Mouse (Mus musculus): Measurements from ENCODE around the gene Lum. TPM values are rescaled to one million over a fixed set of nuclear protein-coding genes. Genes with fewer than 3 reads are reported as not detected.
A peak's percentile ranks its signal among the peaks of the same experiment; 100 is the strongest.

Lum gene
- polyA plus RNA-seq (2015; fragmentation: Nextera tagmentation; extraction: Ambion mirVana): 233 and 290 TPM in 2 replicates

DNA sequence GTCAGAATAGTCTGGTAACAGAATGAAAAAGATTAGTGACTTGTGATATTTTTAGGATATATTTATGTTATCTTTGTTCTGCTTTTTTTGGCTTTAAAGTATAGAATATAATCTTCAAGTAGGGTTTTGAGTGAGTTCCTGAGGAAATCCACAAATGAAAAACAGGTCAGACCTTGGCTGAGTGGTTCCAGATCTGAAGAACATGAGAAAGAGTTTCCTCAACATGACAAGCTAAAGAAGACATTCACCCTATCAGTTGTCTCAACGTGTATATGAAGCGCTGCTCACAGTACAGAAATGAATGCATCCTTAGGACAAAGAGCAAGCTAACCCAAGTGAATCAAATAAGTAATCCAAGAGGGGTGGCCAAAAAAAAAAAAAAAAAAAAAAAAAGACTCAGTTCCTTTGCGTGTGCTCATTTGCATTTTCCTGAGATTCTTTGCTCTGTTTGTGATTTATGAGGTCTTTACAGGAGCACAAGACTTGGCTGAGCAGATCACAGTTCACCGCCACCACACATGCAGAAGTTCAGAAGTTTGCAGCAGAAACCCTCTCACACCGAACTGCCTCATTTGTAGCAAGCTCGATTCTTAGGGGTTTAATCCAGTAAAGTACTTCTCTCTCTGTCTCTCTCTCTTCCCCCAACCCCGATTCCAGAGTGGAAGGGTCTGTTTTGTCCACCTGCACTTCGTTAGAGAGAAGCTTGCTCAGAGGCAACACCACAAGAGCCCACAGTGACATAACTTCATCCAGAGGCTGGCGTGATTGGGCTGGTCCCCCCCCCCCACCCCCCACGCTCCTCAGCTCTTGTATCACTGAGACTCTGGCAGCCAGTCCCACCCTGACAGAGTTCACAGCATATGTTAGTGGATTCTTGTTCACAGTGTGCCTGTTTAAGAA lies at the start of gene Lum:
Lum (plus strand) TSS at position 172 of the 900 bp plus-strand sequence.
- H3K4me3 ChIP-seq (replicated peaks): peak within 1 kb of the TSS; percentile 16
- H3K4me1 ChIP-seq (replicated peaks): no peaks in the 10 kb centered on the region
- peak; percentile 41 for ATAC-seq
- no peaks in the 10 kb centered on the region; the same call in 1 of the 2 replicates for H3K36me3 ChIP-seq
- no peaks in the 10 kb centered on the region for H3K27me3 ChIP-seq (replicated peaks)
- peak within 1 kb of the TSS; percentile 17; the same call in 1 of the 2 replicates for H3K9ac ChIP-seq
- WGBS: 39% methylated on average over 10 of the region's 10 CpGs
- no peaks in the 10 kb centered on the region for H3K9me3 ChIP-seq
- H3K4me2 ChIP-seq (replicated peaks): peak within 1 kb of the TSS; percentile 46
- peak within 1 kb of the TSS; percentile 82 for H3K27ac ChIP-seq

DNA sequence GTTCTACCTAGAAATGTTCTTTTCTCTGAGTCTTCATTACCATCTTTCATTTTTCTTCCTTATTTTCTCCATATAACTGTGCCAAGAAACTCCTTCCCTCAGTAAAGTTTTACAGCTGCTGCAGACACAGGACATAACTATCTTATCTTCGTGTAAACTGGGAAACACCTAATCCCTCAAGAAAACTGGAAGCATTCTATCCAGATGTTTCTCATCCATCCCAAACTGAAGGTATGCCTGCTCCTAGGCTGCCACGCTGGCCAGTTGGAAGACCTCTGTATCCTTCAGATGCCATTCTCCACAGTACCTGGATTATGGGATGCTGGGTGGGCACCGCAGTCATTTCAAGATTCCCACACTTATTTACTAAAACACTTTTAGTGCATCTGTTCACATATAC lies 41.6 kb upstream of the Lum start:
- Histone ChIP-seq H3K9me3 (no peaks in the 10 kb centered on the region), H3K4me2 (replicated peaks) (no peak overlapping the region), H3K9ac (no peak overlapping the region), H3K4me1 (replicated peaks) (no peaks in the 10 kb centered on the region), H3K4me3 (replicated peaks) (no peak overlapping the region), H3K27ac (no peak overlapping the region), H3K27me3 (replicated peaks) (no peaks in the 10 kb centered on the region), H3K36me3 (no peaks in the 10 kb centered on the region)
- WGBS: 54% methylated on average over 3 of the region's 3 CpGs
- ATAC-seq: no peak

GRCm38 (mm10) chr10:97535697-97536096 lies 29.2 kb upstream of the Lum start:
- Histone ChIP-seq H3K9me3 (no peaks in the 10 kb centered on the region), H3K27me3 (replicated peaks) (no peaks in the 10 kb centered on the region), H3K4me2 (replicated peaks) (no peak overlapping the region), H3K4me3 (replicated peaks) (no peak overlapping the region), H3K36me3 (no peaks in the 10 kb centered on the region), H3K4me1 (replicated peaks) (0 out of 2 replicates have a peak, but pooled peaks cover 2% of the 10 kb centered on the region), H3K27ac (0 out of 2 replicates have a peak overlapping the region, but pooled peaks have one; percentile 13), H3K9ac (no peak overlapping the region)
- ATAC-seq: peak; percentile 36; the same call in 1 of the 2 replicates
- WGBS: 41% methylated on average over 4 of the region's 4 CpGs

- no peak overlapping the region for H3K4me2 ChIP-seq (replicated peaks)
- 42% methylated on average over 2 of the region's 2 CpGs for WGBS
- H3K27me3 ChIP-seq (replicated peaks): no peaks in the 10 kb centered on the region
- H3K4me1 ChIP-seq (replicated peaks): 0 out of 2 replicates have a peak, but pooled peaks cover 2% of the 10 kb centered on the region
- H3K4me3 ChIP-seq (replicated peaks): no peak overlapping the region
- ATAC-seq: no peak
- H3K9me3 ChIP-seq: no peaks in the 10 kb centered on the region
- H3K27ac ChIP-seq: no peak overlapping the region
- no peak overlapping the region for H3K9ac ChIP-seq
- no peaks in the 10 kb centered on the region for H3K36me3 ChIP-seq
Observed at GRCm38 (mm10) chr10:97536921-97537320, 28.0 kb upstream of the Lum start.

DNA sequence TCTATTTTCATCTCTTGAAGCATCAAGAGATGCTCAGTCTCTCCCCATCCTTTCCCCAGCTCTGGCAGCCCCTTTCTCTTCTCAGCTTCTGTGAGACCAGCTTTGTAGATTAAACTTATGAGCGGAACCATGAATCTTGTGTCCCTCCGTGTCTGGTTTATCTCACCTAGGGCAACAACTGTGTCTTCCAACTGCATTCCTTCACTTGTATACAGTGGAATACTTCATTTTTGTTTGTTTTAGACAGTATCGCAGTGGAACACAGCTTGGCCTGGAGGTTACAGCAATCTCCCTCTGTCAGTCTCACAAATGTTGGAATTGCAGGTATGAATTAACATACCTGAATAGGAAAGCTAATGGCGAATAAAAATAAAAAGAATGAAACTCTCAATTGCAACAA lies 26.7 kb upstream of the Lum start:
- Histone ChIP-seq H3K27ac (peak overlapping the region; percentile 59; the same call in 1 of the 2 replicates), H3K4me2 (replicated peaks) (no peak overlapping the region), H3K36me3 (no peaks in the 10 kb centered on the region), H3K27me3 (replicated peaks) (no peaks in the 10 kb centered on the region), H3K9ac (no peak overlapping the region), H3K4me1 (replicated peaks) (0 out of 2 replicates have a peak, but pooled peaks cover 2% of the 10 kb centered on the region), H3K4me3 (replicated peaks) (no peak overlapping the region), H3K9me3 (no peaks in the 10 kb centered on the region)
- WGBS: 40% methylated on average over 4 of the region's 4 CpGs
- 0 out of 2 replicates have a peak, but pooled peaks have one; percentile 31 for ATAC-seq

- 41% methylated on average over 1 of the region's 1 CpGs for WGBS
- Histone ChIP-seq H3K36me3 (no peaks in the 10 kb centered on the region), H3K27me3 (replicated peaks) (no peaks in the 10 kb centered on the region), H3K27ac (no peak overlapping the region), H3K4me1 (replicated peaks) (no peaks in the 10 kb centered on the region), H3K9me3 (no peaks in the 10 kb centered on the region), H3K4me2 (replicated peaks) (no peak overlapping the region), H3K4me3 (replicated peaks) (no peak overlapping the region), H3K9ac (no peak overlapping the region)
- ATAC-seq: no peak
Observed at GRCm38 (mm10) chr10:97547740-97548139, 17.2 kb upstream of the Lum start.

- H3K27ac ChIP-seq: peak overlapping the region; percentile 44; the same call in 1 of the 2 replicates
- 0 out of 2 replicates have a peak overlapping the region, but pooled peaks have one; percentile 11 for H3K4me3 ChIP-seq (replicated peaks)
- no peak for ATAC-seq
- H3K27me3 ChIP-seq (replicated peaks): no peaks in the 10 kb centered on the region
- H3K36me3 ChIP-seq: no peaks in the 10 kb centered on the region; the same call in 1 of the 2 replicates
- 59% methylated on average over 8 of the region's 8 CpGs for WGBS
- H3K9me3 ChIP-seq: no peaks in the 10 kb centered on the region
- H3K4me1 ChIP-seq (replicated peaks): no peaks in the 10 kb centered on the region
- peak overlapping the region; percentile 36 for H3K4me2 ChIP-seq (replicated peaks)
- no peak overlapping the region for H3K9ac ChIP-seq
Observed at GRCm38 (mm10) chr10:97567489-97568135, 2.7 kb downstream of the Lum start.

DNA sequence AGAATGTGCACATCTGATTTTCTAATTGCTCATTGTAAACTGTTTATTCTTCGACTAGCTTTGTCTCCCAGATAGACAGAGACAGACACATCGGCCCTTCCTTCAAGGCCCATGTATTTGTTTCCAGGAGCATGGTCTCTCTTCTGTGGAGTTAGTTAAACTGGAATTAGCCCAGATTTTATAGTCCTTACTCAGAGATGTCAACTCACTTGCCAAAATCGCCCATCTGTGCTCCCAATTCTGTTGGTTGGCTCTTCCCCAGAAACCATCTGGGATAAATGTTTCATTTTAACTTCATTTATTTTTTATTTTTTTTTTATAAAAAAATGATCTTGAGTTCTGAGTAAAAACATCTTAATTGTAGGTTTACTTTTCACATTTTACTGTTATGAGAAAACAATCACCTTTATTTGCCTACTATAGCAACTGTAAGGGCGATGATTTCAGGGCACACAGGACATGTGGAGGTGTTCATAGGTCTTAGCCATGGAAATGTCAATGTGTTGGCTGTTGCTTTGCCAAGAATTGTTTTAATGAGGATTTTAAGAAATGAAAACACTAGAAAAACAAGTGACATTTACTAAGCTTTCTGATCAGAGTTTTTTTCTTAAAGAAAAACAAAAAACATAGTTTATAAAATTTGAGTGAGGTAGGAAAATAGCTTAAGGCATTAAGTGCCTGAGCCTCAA lies 17.8 kb downstream of the Lum start:
- no peak for ATAC-seq
- WGBS: 67% methylated on average over 4 of the region's 4 CpGs
- no peak overlapping the region for H3K4me3 ChIP-seq (replicated peaks)
- H3K9me3 ChIP-seq: no peaks in the 10 kb centered on the region
- H3K4me1 ChIP-seq (replicated peaks): no peaks in the 10 kb centered on the region
- no peaks in the 10 kb centered on the region for H3K36me3 ChIP-seq
- H3K27ac ChIP-seq: no peak overlapping the region
- no peak overlapping the region for H3K4me2 ChIP-seq (replicated peaks)
- H3K27me3 ChIP-seq (replicated peaks): no peaks in the 10 kb centered on the region
- no peak overlapping the region for H3K9ac ChIP-seq

DNA sequence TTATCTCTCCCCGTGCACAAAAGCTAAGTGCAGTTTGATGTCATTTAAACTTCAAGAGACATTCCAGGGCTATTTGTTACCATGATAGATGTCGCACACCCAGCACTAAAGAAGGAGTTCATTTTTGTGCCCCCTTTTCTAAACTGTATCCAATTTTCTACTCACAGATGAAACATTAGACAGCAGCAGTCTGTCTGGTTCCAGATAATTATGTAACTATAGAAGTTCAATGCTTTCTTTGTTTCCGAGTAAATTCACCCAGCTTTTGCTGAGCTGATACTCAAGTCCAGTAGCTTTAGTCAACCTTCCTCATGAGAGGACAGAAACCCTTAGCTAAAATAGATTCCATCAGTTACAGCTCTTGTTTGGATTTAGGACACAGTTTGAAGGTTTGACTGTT lies 19.2 kb downstream of the Lum start:
- H3K36me3 ChIP-seq: no peaks in the 10 kb centered on the region
- H3K4me3 ChIP-seq (replicated peaks): no peak overlapping the region
- ATAC-seq: no peak
- no peak overlapping the region for H3K9ac ChIP-seq
- WGBS: 27% methylated on average over 3 of the region's 3 CpGs
- H3K9me3 ChIP-seq: no peaks in the 10 kb centered on the region
- no peaks in the 10 kb centered on the region for H3K27me3 ChIP-seq (replicated peaks)
- H3K4me1 ChIP-seq (replicated peaks): no peaks in the 10 kb centered on the region
- no peak overlapping the region for H3K27ac ChIP-seq
- no peak overlapping the region for H3K4me2 ChIP-seq (replicated peaks)

DNA sequence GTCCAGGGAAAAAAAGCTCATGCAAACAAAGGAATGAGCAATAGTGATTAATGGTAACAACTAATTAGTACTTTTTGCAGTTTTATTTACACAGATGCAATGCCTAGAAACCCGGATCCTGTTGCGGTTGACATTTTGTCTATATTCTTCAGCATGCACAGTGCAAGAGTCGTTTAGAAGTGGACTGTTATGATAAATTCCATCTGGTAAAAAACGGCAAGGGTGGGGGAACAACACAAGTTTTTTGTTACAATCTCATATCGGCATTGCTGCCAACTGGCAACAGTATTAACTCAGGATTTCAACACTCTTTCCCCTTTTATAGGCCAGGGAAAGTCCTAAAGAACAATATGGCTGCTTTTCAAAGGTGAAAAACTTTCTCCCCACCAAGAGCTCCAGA lies 22.2 kb downstream of the Lum start:
- H3K4me2 ChIP-seq (replicated peaks): no peak overlapping the region
- H3K9ac ChIP-seq: no peak overlapping the region
- no peaks in the 10 kb centered on the region for H3K36me3 ChIP-seq
- WGBS: 48% methylated on average over 5 of the region's 5 CpGs
- no peak for ATAC-seq
- H3K9me3 ChIP-seq: no peaks in the 10 kb centered on the region
- H3K4me3 ChIP-seq (replicated peaks): no peak overlapping the region
- no peaks in the 10 kb centered on the region for H3K27me3 ChIP-seq (replicated peaks)
- H3K27ac ChIP-seq: no peak overlapping the region; the same call in 1 of the 2 replicates
- H3K4me1 ChIP-seq (replicated peaks): no peaks in the 10 kb centered on the region; the same call in 1 of the 2 replicates

DNA sequence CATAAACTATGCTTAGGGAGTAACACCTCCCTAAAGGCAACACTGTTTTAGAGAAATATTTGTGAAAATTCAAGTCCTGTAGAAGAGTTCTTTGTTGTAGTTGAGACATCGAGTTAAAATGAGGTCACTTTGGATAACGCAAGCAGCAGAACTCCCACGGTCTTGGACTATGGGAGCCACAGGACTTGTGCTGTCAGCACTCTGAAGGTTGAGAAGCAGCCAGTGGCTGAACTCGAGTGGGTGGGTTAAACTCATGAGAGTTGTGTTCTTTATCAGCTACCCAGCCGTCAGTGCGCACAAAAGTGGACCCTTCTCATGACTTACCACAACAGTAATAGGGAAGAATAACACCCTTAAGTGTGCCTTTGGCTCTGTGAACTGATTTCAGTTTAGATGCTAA lies 24.6 kb downstream of the Lum start:
- Histone ChIP-seq H3K27ac (peak overlapping the region; percentile 44; the same call in 1 of the 2 replicates), H3K4me1 (replicated peaks) (no peaks in the 10 kb centered on the region; the same call in 1 of the 2 replicates), H3K9me3 (no peaks in the 10 kb centered on the region), H3K4me3 (replicated peaks) (no peak overlapping the region), H3K27me3 (replicated peaks) (no peaks in the 10 kb centered on the region), H3K9ac (no peak overlapping the region), H3K4me2 (replicated peaks) (no peak overlapping the region), H3K36me3 (no peaks in the 10 kb centered on the region)
- WGBS: 73% methylated on average over 6 of the region's 6 CpGs
- ATAC-seq: no peak

DNA sequence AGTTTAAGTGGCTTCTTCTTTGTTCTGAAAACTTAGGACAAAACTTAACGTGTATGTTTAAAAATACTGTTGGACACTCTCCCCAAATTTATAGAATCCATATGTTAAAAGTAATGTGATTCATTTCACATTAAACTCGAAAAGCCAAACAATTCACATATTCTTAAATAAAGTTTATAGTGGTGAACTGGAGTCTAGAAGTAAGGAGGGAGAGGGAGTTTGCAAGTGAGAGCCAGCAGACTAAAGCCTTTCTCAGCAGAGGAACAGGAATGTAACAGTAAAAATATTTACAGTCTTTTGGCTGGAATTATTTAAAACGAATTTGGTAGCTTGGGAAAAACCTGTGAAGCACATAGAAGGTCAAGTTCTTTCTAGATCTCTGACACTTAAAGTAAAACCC lies 26.1 kb downstream of the Lum start:
- WGBS: 25% methylated on average over 3 of the region's 3 CpGs
- Histone ChIP-seq H3K4me1 (replicated peaks) (no peaks in the 10 kb centered on the region; the same call in 1 of the 2 replicates), H3K27ac (no peak overlapping the region), H3K9me3 (no peaks in the 10 kb centered on the region), H3K36me3 (no peaks in the 10 kb centered on the region), H3K4me2 (replicated peaks) (no peak overlapping the region), H3K27me3 (replicated peaks) (no peaks in the 10 kb centered on the region), H3K9ac (no peak overlapping the region), H3K4me3 (replicated peaks) (no peak overlapping the region)
- ATAC-seq: no peak

All from intestine, embryonic 15.5 days (tissue).